8 mouse cellular contexts compared by ENCODE assay signal in the genomic region with DNA sequence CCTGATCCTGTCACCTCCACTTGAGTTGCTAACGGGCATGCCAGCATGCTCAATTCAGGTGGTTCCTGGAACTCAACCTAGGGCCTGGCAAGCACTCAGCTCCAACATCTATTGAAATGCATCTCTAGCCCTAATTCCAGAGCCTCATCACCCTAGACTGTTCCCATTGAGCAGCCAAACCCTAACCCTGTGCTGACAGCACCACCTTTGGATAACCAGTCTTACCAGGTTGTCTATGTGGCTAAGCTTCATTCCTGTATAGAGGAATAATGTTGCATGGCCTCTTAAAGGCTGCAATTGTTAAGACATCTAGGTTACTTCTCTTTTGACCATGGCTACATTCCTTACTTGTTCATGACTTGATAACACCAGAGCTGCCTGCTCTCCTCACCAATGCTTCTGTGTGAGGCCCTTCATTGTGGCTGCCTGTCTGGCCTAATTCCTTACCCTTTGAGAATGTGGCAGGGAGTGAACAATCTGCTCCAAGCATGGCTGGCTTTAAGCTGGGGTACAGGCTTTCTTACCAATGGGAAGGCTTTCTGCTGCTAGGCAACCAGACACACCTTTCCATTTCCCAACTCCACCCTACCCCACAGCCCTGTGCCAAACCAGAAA. TPM values are rescaled to one million over a fixed set of nuclear protein-coding genes. Genes with fewer than 3 reads are reported as not detected.
A peak's percentile ranks its signal among the peaks of the same experiment; 100 is the strongest.
DNase-seq lines count a peak whose midpoint lies in the region; ATAC-seq and TF ChIP-seq lines count a peak whose summit lies in the region.

No protein-coding gene starts in this region.

- H3K4me1 ChIP-seq in heart, embryonic 10.5 days: peaks cover 9% of the 10 kb centered on the region
- peaks cover 0 to 6% of the 10 kb centered on the region in 2 experiments; a peak in 1 of 4 replicates for H3K4me1 ChIP-seq in MEL (ENCODE audit: control insufficient read depth in 1 of 2, insufficient read depth in 2 of 2, low read length in 2 of 2)
- H3K4me1 ChIP-seq in forebrain, embryonic 16.5 days (replicated peaks; ENCODE audit: control insufficient read depth, insufficient read depth, low read length): peaks cover 9% of the 10 kb centered on the region
- H3K4me1 ChIP-seq in midbrain, embryonic 13.5 days (replicated peaks): peaks cover 33% of the 10 kb centered on the region

- peak; percentile 76 for DNase-seq in heart, embryonic 10.5 days (ENCODE audit: low spot score)
- DNase-seq in heart, adult 8-10 months (ENCODE audit: low spot score): no peak
- peak; percentile 61 for DNase-seq in MEL (ENCODE audit: low read depth, low spot score)
- DNase-seq in kidney, postnatal 10 days: peak; percentile 25
- no peak for DNase-seq in thymus, postnatal 25 days
- DNase-seq in frontal cortex, postnatal 14 days (ENCODE audit: low spot score in 2 of 2): no peak

- no peaks in the 10 kb centered on the region for H3K9me3 ChIP-seq in heart, embryonic 10.5 days
- no peaks in the 10 kb centered on the region for H3K9me3 ChIP-seq in MEL (replicated peaks; ENCODE audit: insufficient read depth, low read length)
- H3K9me3 ChIP-seq in forebrain, embryonic 16.5 days (ENCODE audit: control insufficient read depth, low read length): no peaks in the 10 kb centered on the region
- H3K9me3 ChIP-seq in midbrain, embryonic 13.5 days: no peaks in the 10 kb centered on the region

- H3K36me3 ChIP-seq in heart, embryonic 10.5 days: peaks cover 16% of the 10 kb centered on the region
- H3K36me3 ChIP-seq in MEL (ENCODE audit: control insufficient read depth in 1 of 2, insufficient read depth in 2 of 2, low read length in 2 of 2): peaks cover 0 to 2% of the 10 kb centered on the region in 2 experiments; a peak in 1 of 4 replicates
- H3K36me3 ChIP-seq in forebrain, embryonic 16.5 days (ENCODE audit: control insufficient read depth, insufficient read depth): peaks cover 4% of the 10 kb centered on the region; the same call in 1 of the 2 replicates
- H3K36me3 ChIP-seq in midbrain, embryonic 13.5 days: peaks cover 27% of the 10 kb centered on the region

- peak overlapping the region; percentile 56 for H3K27ac ChIP-seq in heart, embryonic 10.5 days
- H3K27ac ChIP-seq in MEL (ENCODE audit: control insufficient read depth, low read depth, low read length): no peak overlapping the region
- H3K27ac ChIP-seq in forebrain, embryonic 16.5 days (ENCODE audit: low read length): no peak overlapping the region
- H3K27ac ChIP-seq in midbrain, embryonic 13.5 days: peak overlapping the region; percentile 65; the same call in 1 of the 2 replicates

- H3K4me2 ChIP-seq in forebrain, embryonic 16.5 days (ENCODE audit: low read length): peak overlapping the region; percentile 72
- H3K4me2 ChIP-seq in midbrain, embryonic 13.5 days (replicated peaks): peak overlapping the region; percentile 85

- peaks cover 21% of the 10 kb centered on the region for H3K79me2 ChIP-seq in MEL (ENCODE audit: control insufficient read depth, insufficient read depth, low read length, poor library complexity)

- TF ChIP-seq EP300 in MEL (IDR thresholded peaks at IDR 0.05; ENCODE audit: low read depth in 1 of 2, low read length in 2 of 2): 0 out of 4 replicates have a peak, but pooled peaks of 1 of the 2 experiments have one; percentile 9

- H3K9ac ChIP-seq in MEL (ENCODE audit: control insufficient read depth, low read depth, low read length, poor library complexity, severe bottlenecking): no peak overlapping the region
- peak overlapping the region; percentile 50 for H3K9ac ChIP-seq in forebrain, embryonic 16.5 days (replicated peaks; ENCODE audit: low read depth, low read length)
- H3K9ac ChIP-seq in midbrain, embryonic 13.5 days (replicated peaks): peak overlapping the region; percentile 66

- TF ChIP-seq CTCF in MEL (IDR thresholded peaks at IDR 0.05 in 2 of 3, conservative IDR thresholded peaks at IDR 0.05 in 1 of 3; ENCODE audit: control insufficient read depth in 1 of 3, insufficient read depth in 1 of 3, low read depth in 2 of 3, low read length in 3 of 3, poor library complexity in 1 of 3, severe bottlenecking in 1 of 3): no peak

- 19% methylated on average over 1 of the region's 1 CpGs for WGBS in heart, embryonic 10.5 days
- WGBS in forebrain, embryonic 16.5 days: 28% methylated on average over 1 of the region's 1 CpGs
- 28% methylated on average over 1 of the region's 1 CpGs for WGBS in midbrain, embryonic 13.5 days

- no peak for TF ChIP-seq RAD21 in MEL (IDR thresholded peaks at IDR 0.05; ENCODE audit: low read depth, low read length)

- ATAC-seq in forebrain, embryonic 16.5 days: no peak
- ATAC-seq in midbrain, embryonic 13.5 days: no peak

- H3K4me3 ChIP-seq in heart, embryonic 10.5 days: peak overlapping the region; percentile 42
- no peak overlapping the region for H3K4me3 ChIP-seq in MEL (ENCODE audit: control insufficient read depth in 1 of 2, insufficient read depth in 1 of 2, low read depth in 2 of 2, low read length in 2 of 2)
- H3K4me3 ChIP-seq in forebrain, embryonic 16.5 days (replicated peaks; ENCODE audit: low read length): peak overlapping the region; percentile 42
- peak overlapping the region; percentile 44 for H3K4me3 ChIP-seq in midbrain, embryonic 13.5 days (replicated peaks)

- TF ChIP-seq POLR2A in MEL (IDR thresholded peaks at IDR 0.05; ENCODE audit: control insufficient read depth in 1 of 2, insufficient read depth in 1 of 2, low read depth in 1 of 2, low read length in 2 of 2, poor library complexity in 1 of 2): peak; percentile 58 to 82

- no peaks in the 10 kb centered on the region for H3K27me3 ChIP-seq in heart, embryonic 10.5 days (ENCODE audit: insufficient read depth, poor library complexity, severe bottlenecking)
- no peaks in the 10 kb centered on the region for H3K27me3 ChIP-seq in MEL (ENCODE audit: control insufficient read depth in 1 of 2, insufficient read depth in 2 of 2, low read length in 2 of 2)
- H3K27me3 ChIP-seq in forebrain, embryonic 16.5 days (replicated peaks; ENCODE audit: control insufficient read depth, insufficient read depth, low read length): no peaks in the 10 kb centered on the region
- H3K27me3 ChIP-seq in midbrain, embryonic 13.5 days: no peaks in the 10 kb centered on the region

TF ChIP-seq in MEL, 35 proteins besides CTCF, POLR2A, EP300 and RAD21:
- TF ChIP-seq JUND (IDR thresholded peaks at IDR 0.05; ENCODE audit: low read depth, low read length) (peak; percentile 31; the same call in 1 of the 2 replicates), MYB (IDR thresholded peaks at IDR 0.05; ENCODE audit: low read depth, low read length) (0 out of 2 replicates have a peak, but pooled peaks have one; percentile 33), RCOR1 (IDR thresholded peaks at IDR 0.05; ENCODE audit: low read depth, low read length) (no peak), ELF1 (IDR thresholded peaks at IDR 0.05; ENCODE audit: low read depth, low read length) (no peak), E2F4 (IDR thresholded peaks at IDR 0.05; ENCODE audit: borderline replicate concordance, low read depth, low read length) (0 out of 2 replicates have a peak, but pooled peaks have one; percentile 46), POLR2AphosphoS2 (IDR thresholded peaks at IDR 0.05; ENCODE audit: low read length) (peak; percentile 96), ZNF384 (IDR thresholded peaks at IDR 0.05; ENCODE audit: low read depth, low read length) (no peak), MAZ (IDR thresholded peaks at IDR 0.05; ENCODE audit: low read depth, low read length) (no peak), SMC3 (IDR thresholded peaks at IDR 0.05; ENCODE audit: low read depth, low read length) (0 out of 2 replicates have a peak, but pooled peaks have one; percentile 17), POLR2AphosphoS5 (IDR thresholded peaks at IDR 0.05; ENCODE audit: borderline replicate concordance, low read depth, low read length) (no peak; the same call in 1 of the 2 replicates), MAFK (IDR thresholded peaks at IDR 0.05; ENCODE audit: borderline replicate concordance, low read depth, low read length) (0 out of 2 replicates have a peak, but pooled peaks have one; percentile 51), ZMIZ1 (IDR thresholded peaks at IDR 0.05; ENCODE audit: low read depth, low read length) (0 out of 2 replicates have a peak, but pooled peaks have one; percentile 72), NELFE (IDR thresholded peaks at IDR 0.05; ENCODE audit: low read depth, low read length) (0 out of 2 replicates have a peak, but pooled peaks have one; percentile 32)

RNA-seq across cellular contexts. Expression of a gene that starts 3.2 kb away (rescaled TPM):
- 1,513 and 2,033 TPM in 2 replicates for polyA plus RNA-seq in heart, embryonic 10.5 days (2016; fragmentation: Nextera tagmentation; extraction: Ambion mirVana)
- total RNA-seq in heart, adult 8-10 months (2022): 100 to 1,000 TPM; 188 to 320 (median 251) TPM
- total RNA-seq in MEL (2012; rRNA removed): 1,328 and 1,871 TPM in 2 replicates
- polyA plus RNA-seq in MEL (2012; ENCODE audit: insufficient read depth in 1 of 2, insufficient read length in 2 of 2, low read depth in 1 of 2, low replicate concordance in 2 of 2, missing spikeins in 1 of 2): 1,000 to 10,000 TPM in 1 of 2 experiments, 100 to 1,000 TPM in 1; 899 to 1,784 TPM
- 4,159 and 4,175 TPM in 2 replicates for polyA plus RNA-seq in forebrain, embryonic 16.5 days (2015; fragmentation: Nextera tagmentation; extraction: Ambion mirVana)
- polyA plus RNA-seq in midbrain, embryonic 13.5 days (2015; fragmentation: Nextera tagmentation; extraction: Ambion mirVana): 3,928 and 4,113 TPM in 2 replicates

RNA-seq across cellular contexts. Expression of a gene that starts 16.2 kb away (rescaled TPM):
- 0.25 and 0.49 TPM in 2 replicates for polyA plus RNA-seq in heart, embryonic 10.5 days (2016; fragmentation: Nextera tagmentation; extraction: Ambion mirVana)
- not detected for total RNA-seq in heart, adult 8-10 months (2022)
- 0.29 and 0.62 TPM in 2 replicates for total RNA-seq in MEL (2012; rRNA removed)
- under 1 TPM in 1 of 2 experiments, not detected in 1; 0.61 TPM for polyA plus RNA-seq in MEL (2012; ENCODE audit: insufficient read depth in 1 of 2, insufficient read length in 2 of 2, low read depth in 1 of 2, low replicate concordance in 2 of 2, missing spikeins in 1 of 2)
- 1.3 and 1.5 TPM in 2 replicates for polyA plus RNA-seq in forebrain, embryonic 16.5 days (2015; fragmentation: Nextera tagmentation; extraction: Ambion mirVana)
- polyA plus RNA-seq in midbrain, embryonic 13.5 days (2015; fragmentation: Nextera tagmentation; extraction: Ambion mirVana): 1.9 and 2.2 TPM in 2 replicates

RNA-seq across cellular contexts. Expression of a gene that starts 33.4 kb away (rescaled TPM):
- 32.5 and 35.9 TPM in 2 replicates for polyA plus RNA-seq in heart, embryonic 10.5 days (2016; fragmentation: Nextera tagmentation; extraction: Ambion mirVana)
- total RNA-seq in heart, adult 8-10 months (2022): 10 to 100 TPM; 12.1 to 18.3 (median 13.6) TPM
- 34.9 and 45.7 TPM in 2 replicates for total RNA-seq in MEL (2012; rRNA removed)
- polyA plus RNA-seq in MEL (2012; ENCODE audit: insufficient read depth in 1 of 2, insufficient read length in 2 of 2, low read depth in 1 of 2, low replicate concordance in 2 of 2, missing spikeins in 1 of 2): 10 to 100 TPM in 1 of 2 experiments, not detected in 1; 27.1 TPM
- polyA plus RNA-seq in forebrain, embryonic 16.5 days (2015; fragmentation: Nextera tagmentation; extraction: Ambion mirVana): 72.7 and 95.3 TPM in 2 replicates
- polyA plus RNA-seq in midbrain, embryonic 13.5 days (2015; fragmentation: Nextera tagmentation; extraction: Ambion mirVana): 80.9 and 81.1 TPM in 2 replicates

Comparison
In these comparisons a context has a peak if more than half of its experiments do, and no peak if none do; other contexts are left out.
1. DNase-seq: peak in heart, embryonic 10.5 days (single experiment), MEL (single experiment) and kidney, postnatal 10 days (single experiment); none in heart, adult 8-10 months (single experiment), thymus, postnatal 25 days (single experiment) and frontal cortex, postnatal 14 days (0 of 2).
2. H3K27ac ChIP-seq: peak in heart, embryonic 10.5 days (single experiment) and midbrain, embryonic 13.5 days (single experiment); none in MEL (single experiment) and forebrain, embryonic 16.5 days (single experiment).
3. H3K4me3 ChIP-seq: peak in heart, embryonic 10.5 days (single experiment), forebrain, embryonic 16.5 days (single experiment) and midbrain, embryonic 13.5 days (single experiment); none in MEL (0 of 2).